Mouse (Mus musculus) right cerebral cortex, postnatal 10 days (tissue): Measurements from ENCODE around the gene Lhb.
"Not testable (repeated sequence)": the region's sequence is repeated elsewhere in the genome, so short reads cannot be mapped to it uniquely, and the experiment has no call there.

Experiments used
- DNase-seq, 2 experiments: peaks; one replicate each; pipeline ENCODE4 v3.0.0; 2021; ENCODE audit warnings: low spot score in 2 of 2

The Lhb gene

GRCm38 (mm10) chr7:45420615-45420919 lies at the start of gene Lhb:
Gene Lhb, plus strand, starts transcription at chr7:45420820.
- DNase-seq = no peak

- DNase-seq = no peak
Observed at GRCm38 (mm10) chr7:45372371-45372770, 48.2 kb upstream of the Lhb start.

- DNase-seq = no peak
Observed at GRCm38 (mm10) chr7:45374620-45375019, 46.0 kb upstream of the Lhb start.

GRCm38 (mm10) chr7:45376057-45376456 lies 44.6 kb upstream of the Lhb start:
- peak in 1 of 2 experiments; percentile 71 for DNase-seq

- peak in 1 of 2 experiments; percentile 16 for DNase-seq
Observed at GRCm38 (mm10) chr7:45386077-45386476, 34.5 kb upstream of the Lhb start.

- DNase-seq = peak; percentile 78 to 85
Observed at GRCm38 (mm10) chr7:45395129-45395541, 25.5 kb upstream of the Lhb start.

GRCm38 (mm10) chr7:45395578-45396336 lies 24.9 kb upstream of the Lhb start, which contains the start of gene Snrnp70:
Gene Snrnp70, minus strand, starts transcription at chr7:45395742.
- DNase-seq = peak; percentile 100

GRCm38 (mm10) chr7:45396337-45396775 lies 24.3 kb upstream of the Lhb start:
- not testable (repeated sequence) for DNase-seq

- no peak for DNase-seq
Observed at GRCm38 (mm10) chr7:45396787-45397186, 23.8 kb upstream of the Lhb start.

GRCm38 (mm10) chr7:45401521-45402085 lies 19.0 kb upstream of the Lhb start:
- DNase-seq = peak in 1 of 2 experiments; percentile 17

GRCm38 (mm10) chr7:45403532-45404261 lies 16.9 kb upstream of the Lhb start:
- peak in 1 of 2 experiments; percentile 52 for DNase-seq

- DNase-seq = peak in 1 of 2 experiments; percentile 77
Observed at GRCm38 (mm10) chr7:45405091-45406075, 15.2 kb upstream of the Lhb start, which contains the start of gene Kcna7. Gene Kcna7, plus strand, starts transcription at chr7:45405653.

GRCm38 (mm10) chr7:45406157-45407156 lies 14.2 kb upstream of the Lhb start:
- DNase-seq = no peak

GRCm38 (mm10) chr7:45407836-45408235 lies 12.8 kb upstream of the Lhb start:
- DNase-seq = no peak

GRCm38 (mm10) chr7:45408351-45408750 lies 12.3 kb upstream of the Lhb start:
- DNase-seq = no peak

- no peak for DNase-seq
Observed at GRCm38 (mm10) chr7:45408949-45409348, 11.7 kb upstream of the Lhb start.

GRCm38 (mm10) chr7:45409497-45410163 lies 11.0 kb upstream of the Lhb start:
- peak in 1 of 2 experiments; percentile 23 for DNase-seq

GRCm38 (mm10) chr7:45412421-45412820 lies 8.2 kb upstream of the Lhb start:
- DNase-seq = no peak

GRCm38 (mm10) chr7:45413113-45413863 lies 7.3 kb upstream of the Lhb start, which contains the start of gene Ntf5:
Gene Ntf5, plus strand, starts transcription at chr7:45413695.
- DNase-seq = no peak
